Mouse (Mus musculus) spleen, postnatal 4 days (tissue): ENCODE data around the gene Pdxp.
"Not testable (repeated sequence)": the region's sequence is repeated elsewhere in the genome, so short reads cannot be mapped to it uniquely, and the experiment has no call there.

Experiments used
- DNase-seq, 2 experiments: peaks; one replicate each; pipeline ENCODE4 v3.0.0; 2022; ENCODE audit warnings: low spot score in 2 of 2

The Pdxp gene

GRCm38 (mm10) chr15:78913632-78914090 lies at the start of gene Pdxp:
TSS of gene Pdxp (plus strand) at chr15:78913919.
- peak; percentile 94 to 95 for DNase-seq

GRCm38 (mm10) chr15:78868398-78868797 lies 45.3 kb upstream of the Pdxp start:
- no peak for DNase-seq

GRCm38 (mm10) chr15:78868826-78869233 lies 44.9 kb upstream of the Pdxp start:
- DNase-seq: no peak

- DNase-seq: no peak
Measured at GRCm38 (mm10) chr15:78869775-78870174, 43.9 kb upstream of the Pdxp start.

GRCm38 (mm10) chr15:78872021-78872608 lies 41.6 kb upstream of the Pdxp start:
- DNase-seq: no peak

GRCm38 (mm10) chr15:78873803-78874435 lies 39.8 kb upstream of the Pdxp start:
- no peak for DNase-seq

GRCm38 (mm10) chr15:78874989-78875388 lies 38.7 kb upstream of the Pdxp start:
- no peak for DNase-seq

GRCm38 (mm10) chr15:78875537-78875936 lies 38.2 kb upstream of the Pdxp start:
- no peak for DNase-seq

GRCm38 (mm10) chr15:78876258-78876696 lies 37.4 kb upstream of the Pdxp start:
- peak; percentile 79 to 88 for DNase-seq

- peak; percentile 85 to 94 for DNase-seq
Measured at GRCm38 (mm10) chr15:78876991-78877809, 36.5 kb upstream of the Pdxp start, which contains the start of gene Gga1. TSS of gene Gga1 (plus strand) at chr15:78877190.

GRCm38 (mm10) chr15:78877810-78878390 lies 35.8 kb upstream of the Pdxp start:
- no peak for DNase-seq

GRCm38 (mm10) chr15:78878792-78879516 lies 34.8 kb upstream of the Pdxp start:
- not testable (repeated sequence) for DNase-seq

- no peak for DNase-seq
Measured at GRCm38 (mm10) chr15:78880432-78880831, 33.3 kb upstream of the Pdxp start.

GRCm38 (mm10) chr15:78881828-78882227 lies 31.9 kb upstream of the Pdxp start:
- DNase-seq: no peak

- DNase-seq: no peak
Measured at GRCm38 (mm10) chr15:78889401-78889853, 24.3 kb upstream of the Pdxp start.

- no peak for DNase-seq
Measured at GRCm38 (mm10) chr15:78892440-78892839, 21.3 kb upstream of the Pdxp start.

- DNase-seq: peak in 1 of 2 experiments; percentile 42
Measured at GRCm38 (mm10) chr15:78894726-78895125, 19.0 kb upstream of the Pdxp start.

GRCm38 (mm10) chr15:78895741-78896140 lies 18.0 kb upstream of the Pdxp start:
- DNase-seq: no peak

- DNase-seq: no peak
Measured at GRCm38 (mm10) chr15:78896149-78896548, 17.6 kb upstream of the Pdxp start.

- peak in 1 of 2 experiments; percentile 50 for DNase-seq
Measured at GRCm38 (mm10) chr15:78897488-78897887, 16.2 kb upstream of the Pdxp start.

- DNase-seq: peak in 1 of 2 experiments; percentile 34
Measured at GRCm38 (mm10) chr15:78898507-78899001, 15.2 kb upstream of the Pdxp start.
